Mouse (Mus musculus) ES-E14 (cell line): ENCODE measurements around the gene Gtf2a2. TPM values are rescaled to one million over a fixed set of nuclear protein-coding genes. Genes with fewer than 3 reads are reported as not detected.

Experiments used
- DNase-seq: peaks from one replicate; pipeline ENCODE4 v3.0.0-alpha.2; 2013; ENCODE audit warnings: low read depth, low spot score
- H3K27ac ChIP-seq: 2 replicates; pipeline ENCODE4 v1.5.1; 2012; ENCODE audit warnings: low read depth, mild to moderate bottlenecking, low read length, moderate library complexity, mixed read lengths; ENCODE audit not compliant: poor library complexity, insufficient read depth, severe bottlenecking
- H3K36me3 ChIP-seq: 2 replicates; pipeline ENCODE4 v1.6.1; 2012; ENCODE audit warnings: mild to moderate bottlenecking, low read length, moderate library complexity, mixed read lengths; ENCODE audit not compliant: control insufficient read depth, poor library complexity, insufficient read depth, severe bottlenecking
- H3K4me1 ChIP-seq, 2 experiments: fragments of 150-350 bp in 1 of 2; sonication (generic) in 1 of 2; 2 replicates each; pipeline ENCODE4 v1.6.1; 2012; ENCODE audit warnings: low read length in 2 of 2, mild to moderate bottlenecking in 1 of 2, mixed read lengths in 1 of 2; ENCODE audit not compliant: control insufficient read depth in 2 of 2, insufficient read depth in 2 of 2, poor library complexity in 1 of 2
- H3K4me3 ChIP-seq, 2 experiments: fragments of 150-350 bp in 1 of 2; sonication (generic) in 1 of 2; 2 replicates each; pipeline ENCODE4 v1.5.1; 2012; ENCODE audit warnings: low read length in 2 of 2, low read depth in 1 of 2, mild to moderate bottlenecking in 1 of 2, mixed read lengths in 1 of 2; ENCODE audit not compliant: insufficient read depth in 1 of 2, poor library complexity in 1 of 2, severe bottlenecking in 1 of 2
- H3K9ac ChIP-seq: 2 replicates; pipeline ENCODE4 v1.6.1; 2012; ENCODE audit warnings: low read depth, mild to moderate bottlenecking, low read length, mixed read lengths; ENCODE audit not compliant: poor library complexity, insufficient read depth, severe bottlenecking
- H3K9me3 ChIP-seq: fragments of 150-350 bp; sonication (generic); 2 replicates; pipeline ENCODE4 v1.6.1; 2012; ENCODE audit warnings: low read depth, mild to moderate bottlenecking, low read length; ENCODE audit not compliant: control insufficient read depth, insufficient read depth
- CHD2 ChIP-seq: IDR thresholded peaks from 2 replicates; pipeline ENCODE4 v1.6.1; 2014; ENCODE audit warnings: mild to moderate bottlenecking, low read depth, low read length, inconsistent platforms
- HCFC1 ChIP-seq: IDR thresholded peaks from 2 replicates; pipeline ENCODE4 v1.6.1; 2012; ENCODE audit warnings: low read length, inconsistent platforms, borderline replicate concordance; ENCODE audit not compliant: insufficient read depth
- MAFK ChIP-seq: IDR thresholded peaks from 2 replicates; pipeline ENCODE4 v1.6.1; 2014; ENCODE audit warnings: mild to moderate bottlenecking, low read depth, low read length, inconsistent platforms; ENCODE audit not compliant: insufficient read depth
- ZC3H11A ChIP-seq: IDR thresholded peaks from 2 replicates; pipeline ENCODE4 v1.6.1; 2012; ENCODE audit warnings: low read depth, mild to moderate bottlenecking, inconsistent platforms, low read length, borderline replicate concordance
- ZNF384 ChIP-seq: IDR thresholded peaks from 2 replicates; pipeline ENCODE4 v1.6.1; 2012; ENCODE audit warnings: low read depth, low read length, inconsistent platforms
- in situ Hi-C, 2 experiments: fragments of 600-800 bp; cut with MboI; formaldehyde crosslinking; loops; one replicate each; pipeline ENCODE4 v1.15.1; 2025; ENCODE audit warnings: low sequenced_read_pairs in 2 of 2, inconsistent platforms in 1 of 2; ENCODE audit not compliant: unreplicated experiment in 2 of 2
- total RNA-seq: library from RNA; depleted of rRNA; stranded (reverse); fragments of 300-350 nt; gene quantifications from 2 replicates; pipeline ENCODE4 v1.2.3, GENCODE M21; 2012

Gene Gtf2a2
- total RNA-seq, 1 experiment, result 70.9 TPM

DNA sequence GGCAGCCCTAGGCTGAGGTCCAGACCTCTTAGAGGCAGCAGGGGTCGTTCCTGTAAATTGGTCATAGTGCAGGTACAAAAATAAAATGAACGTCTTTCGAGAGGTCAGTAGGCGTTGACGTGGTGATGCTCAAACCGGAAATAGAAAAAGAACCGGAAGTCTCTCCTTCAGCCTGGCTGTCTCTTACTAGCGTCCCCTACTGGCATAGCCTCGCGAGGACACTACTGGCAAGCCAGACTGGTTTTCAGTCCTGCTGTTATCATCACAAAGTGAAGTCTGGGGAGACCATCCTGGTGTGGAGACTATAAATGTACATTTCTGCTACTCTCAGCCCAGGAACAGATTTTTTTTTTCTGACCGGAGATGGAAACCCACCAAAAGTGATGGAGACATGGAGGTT lies 28.2 kb downstream of the Gtf2a2 start:
- Histone ChIP-seq H3K4me3 (no peak overlapping the region), H3K27ac (no peak overlapping the region), H3K36me3 (no peaks in the 10 kb centered on the region), H3K9me3 (no peaks in the 10 kb centered on the region), H3K9ac (no peak overlapping the region; the same call in 1 of the 2 replicates), H3K4me1 (peaks cover 0 to 11% of the 10 kb centered on the region in 2 experiments; a peak in 2 of 4 replicates)
- DNase-seq, result no peak
- in situ Hi-C loops, result no loop called here
- TF ChIP-seq HCFC1 (no peak), MAFK (no peak), ZNF384 (no peak), ZC3H11A (no peak), CHD2 (no peak)

DNA sequence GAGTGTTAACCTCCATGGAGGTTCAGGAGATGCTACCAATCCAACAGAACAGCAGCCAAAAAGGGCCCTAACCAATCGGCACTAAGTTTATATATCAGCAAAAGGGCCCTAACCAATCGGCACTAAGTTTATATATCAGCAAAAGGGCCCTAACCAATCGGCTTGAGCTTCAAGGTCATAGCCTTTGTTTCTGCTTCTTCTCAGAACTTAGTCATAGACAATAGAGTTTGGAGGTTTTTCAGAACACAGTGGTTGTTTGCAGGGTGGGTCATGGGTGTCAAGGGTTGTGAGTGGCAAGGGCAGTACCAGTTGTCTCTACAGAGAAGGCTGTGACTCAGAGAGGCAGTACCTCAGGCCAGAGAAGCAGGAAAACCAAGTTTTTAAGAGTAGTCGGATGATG lies 29.8 kb downstream of the Gtf2a2 start:
- Histone ChIP-seq H3K9ac (no peak overlapping the region), H3K36me3 (no peaks in the 10 kb centered on the region), H3K9me3 (no peaks in the 10 kb centered on the region), H3K27ac (no peak overlapping the region), H3K4me3 (no peak overlapping the region), H3K4me1 (peaks cover 0 to 15% of the 10 kb centered on the region in 2 experiments; a peak in 2 of 4 replicates)
- TF ChIP-seq CHD2, result peak; percentile 51; the same call in 1 of the 2 replicates
- no peak for TF ChIP-seq MAFK
- no peak for TF ChIP-seq ZNF384
- no peak for TF ChIP-seq HCFC1
- no peak for TF ChIP-seq ZC3H11A
- DNase-seq, result no peak
- in situ Hi-C loops, result no loop called here

DNA sequence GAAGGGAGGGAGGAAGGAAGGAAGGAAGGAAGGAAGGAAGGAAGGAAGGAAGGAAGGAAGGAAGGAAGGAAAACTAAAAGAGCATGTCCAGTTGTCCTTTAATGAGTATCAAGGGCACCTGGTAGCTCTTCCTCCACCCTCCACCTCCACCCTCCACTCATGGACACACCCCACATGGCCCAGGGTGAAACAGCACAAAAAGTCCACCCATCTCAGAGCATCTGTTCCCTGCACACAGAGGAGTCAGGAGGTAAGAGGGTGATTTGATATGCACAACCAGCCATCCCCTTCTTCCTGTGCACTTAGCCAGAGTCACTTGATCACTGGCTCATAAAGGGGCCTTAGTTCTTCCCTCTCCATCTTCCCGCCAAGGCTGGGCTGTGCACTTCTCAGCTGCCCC lies 30.6 kb downstream of the Gtf2a2 start:
- Histone ChIP-seq H3K4me1 (peaks cover 3 to 20% of the 10 kb centered on the region in 2 experiments; a peak in 2 of 4 replicates), H3K27ac (peak overlapping the region; percentile 38), H3K4me3 (no peak overlapping the region), H3K9me3 (no peaks in the 10 kb centered on the region), H3K36me3 (no peaks in the 10 kb centered on the region), H3K9ac (no peak overlapping the region)
- in situ Hi-C loops, result no loop called here
- no peak for DNase-seq
- no peak for TF ChIP-seq ZNF384
- no peak for TF ChIP-seq CHD2
- no peak for TF ChIP-seq ZC3H11A
- TF ChIP-seq MAFK, result no peak
- no peak for TF ChIP-seq HCFC1

DNA sequence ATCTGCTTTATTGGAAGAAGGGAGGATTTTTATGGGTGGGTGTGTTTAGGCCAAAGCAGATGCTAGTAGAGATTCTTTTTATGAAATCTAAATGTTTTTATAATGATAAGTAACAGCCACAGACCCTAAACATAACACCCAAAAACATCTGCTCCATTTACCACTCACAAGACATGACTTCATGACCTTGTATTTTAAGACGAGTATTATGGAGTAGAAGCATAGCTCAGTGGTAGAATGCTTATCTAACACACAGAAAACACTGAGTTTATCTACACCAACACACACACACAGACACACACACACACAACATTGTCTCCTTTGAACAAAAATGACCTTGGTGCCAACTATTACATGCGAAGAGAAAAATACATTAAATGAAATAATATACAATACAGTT lies 32.5 kb downstream of the Gtf2a2 start:
- peaks cover 3 to 29% of the 10 kb centered on the region in 2 experiments; a peak in 2 of 4 replicates for H3K4me1 ChIP-seq
- no peak overlapping the region for H3K9ac ChIP-seq
- in situ Hi-C loops, result no loop called here
- TF ChIP-seq ZNF384, result no peak
- no peak for TF ChIP-seq MAFK
- no peak for TF ChIP-seq CHD2
- no peak for TF ChIP-seq HCFC1
- TF ChIP-seq ZC3H11A, result no peak
- H3K27ac ChIP-seq, result no peak overlapping the region
- DNase-seq, result no peak
- no peak overlapping the region for H3K4me3 ChIP-seq
- no peaks in the 10 kb centered on the region for H3K36me3 ChIP-seq
- H3K9me3 ChIP-seq, result no peaks in the 10 kb centered on the region

DNA sequence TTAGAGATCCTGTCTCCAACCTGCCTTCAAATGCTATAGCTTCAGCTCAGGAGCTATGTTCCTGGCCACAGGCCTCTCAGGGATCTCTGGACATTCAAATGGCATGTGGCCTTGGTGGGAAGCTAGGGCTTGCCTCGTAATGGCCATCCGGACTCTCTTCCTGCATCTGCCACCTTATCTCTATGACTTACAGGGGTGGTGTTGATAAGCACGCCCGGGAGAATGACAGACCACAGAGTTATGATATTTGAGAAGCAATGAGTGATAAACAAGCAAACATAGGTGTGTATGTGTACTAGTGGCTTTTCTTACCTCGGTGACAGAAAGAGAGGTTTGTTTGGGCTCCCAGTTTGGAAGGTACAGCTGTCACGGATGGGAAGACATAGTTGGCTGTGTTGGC lies 33.9 kb downstream of the Gtf2a2 start:
- in situ Hi-C loops, result no loop called here
- DNase-seq, result no peak
- Histone ChIP-seq H3K36me3 (no peaks in the 10 kb centered on the region), H3K4me1 (peaks cover 5 to 29% of the 10 kb centered on the region in 2 experiments; a peak in 2 of 4 replicates), H3K9me3 (no peaks in the 10 kb centered on the region), H3K9ac (no peak overlapping the region), H3K4me3 (no peak overlapping the region), H3K27ac (no peak overlapping the region)
- TF ChIP-seq MAFK (no peak), ZNF384 (no peak), CHD2 (no peak), HCFC1 (no peak), ZC3H11A (no peak)
